Mouse (Mus musculus): ENCODE measurements at regions not wholly inside any gene's neighbourhood (a gene's known extent, or its start where the extent isn't known, plus 50 kb on each side); places are given as distances from the start of the nearest gene placed in this dataset.

DNA sequence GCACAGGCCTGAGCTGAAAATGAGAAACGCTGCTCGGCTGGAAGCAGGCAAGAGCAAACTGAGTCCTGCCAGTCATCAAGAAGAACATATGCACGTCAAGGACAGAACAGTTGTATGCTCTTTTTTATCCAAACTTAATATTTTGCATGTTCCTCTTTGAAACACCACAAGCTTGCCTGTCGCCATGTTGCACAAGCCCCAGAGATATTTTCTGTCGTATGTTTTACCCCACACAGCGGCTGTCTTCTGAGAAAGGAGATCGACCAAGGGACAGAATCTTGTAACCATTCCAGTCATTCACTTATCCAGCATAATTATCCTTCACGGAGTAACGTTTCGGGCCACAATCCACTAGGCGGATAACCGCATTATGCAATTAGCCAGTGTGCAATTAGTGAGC, 165.7 kb downstream of the Bcl11b start:
- ATAC-seq: no peak

- no peak for ATAC-seq
These were observed 158.8 kb downstream of the Bcl11b start for GRCm38 (mm10) chr12:107844631-107845030.

DNA sequence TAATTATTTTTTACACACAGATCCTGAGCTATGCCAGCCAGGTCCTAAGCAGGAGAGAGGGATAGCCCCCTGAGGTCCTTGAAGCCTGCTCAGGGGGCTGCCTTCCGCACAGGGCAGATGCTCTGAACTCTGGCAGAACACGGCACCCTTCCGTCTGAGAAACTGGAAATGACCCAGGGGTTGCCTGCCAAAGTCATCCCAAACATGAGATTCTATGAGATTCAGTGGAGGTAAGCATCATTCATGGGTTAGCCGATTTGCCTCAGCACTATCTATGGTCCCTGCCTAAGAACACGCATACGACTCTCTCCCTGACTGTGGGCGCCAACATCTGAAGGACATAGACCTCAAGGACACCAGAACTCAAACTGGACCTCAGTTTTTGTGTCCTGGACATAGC, 152.8 kb downstream of the Bcl11b start:
- ATAC-seq: no peak

- ATAC-seq: no peak
These were observed 150.5 kb downstream of the Bcl11b start for GRCm38 (mm10) chr12:107852921-107853320.

DNA sequence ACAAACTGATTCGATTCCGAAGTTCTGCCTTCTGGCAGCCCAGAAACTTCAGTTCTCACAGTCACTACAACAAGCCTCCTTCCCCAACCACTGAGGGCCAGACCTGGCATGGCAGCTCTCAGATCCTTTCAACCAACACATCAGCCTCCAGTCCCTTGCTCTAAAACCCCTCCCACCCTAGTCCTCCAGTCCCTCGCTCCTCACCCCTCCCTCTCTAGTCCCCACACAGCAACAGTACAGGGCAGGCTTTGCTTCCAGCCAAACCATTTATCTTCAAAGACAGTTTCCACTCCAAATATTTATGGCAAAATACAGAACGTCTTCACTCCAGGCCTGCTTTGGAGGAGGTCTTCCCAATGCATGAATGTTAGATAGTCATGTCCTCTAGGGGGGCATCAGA, 147.9 kb downstream of the Bcl11b start:
- no peak for ATAC-seq

DNA sequence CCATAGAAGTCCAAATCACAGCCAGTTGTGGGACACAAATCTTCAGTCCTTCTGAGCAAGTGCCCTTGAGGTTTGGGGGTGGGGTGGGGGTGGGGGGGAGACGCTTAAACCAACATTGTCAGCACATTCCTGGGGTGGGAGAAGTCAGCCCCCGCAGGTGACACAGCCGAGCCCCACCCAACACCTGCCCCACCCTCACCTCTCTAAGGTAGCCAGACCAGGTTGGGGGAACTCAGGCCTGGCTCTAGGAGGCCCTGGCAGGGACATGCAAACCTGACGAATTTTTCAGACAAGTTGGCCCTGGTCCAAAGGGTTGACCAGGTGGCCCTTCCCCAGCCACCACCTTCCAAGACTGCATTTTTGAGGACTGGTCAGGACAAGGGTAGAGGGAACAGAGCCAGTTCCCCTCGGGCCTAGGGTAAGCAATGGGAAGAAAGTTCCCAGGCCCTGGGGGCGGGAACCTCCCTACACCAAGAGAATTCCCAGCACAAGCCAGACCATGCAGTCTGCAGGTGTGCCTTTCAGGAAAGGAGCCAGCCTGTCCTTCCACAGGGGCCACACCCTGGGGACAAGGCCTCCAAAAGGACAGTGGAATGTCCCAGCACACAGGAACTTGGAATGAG, 146.9 kb downstream of the Bcl11b start:
- ATAC-seq: no peak

GRCm38 (mm10) chr12:107858536-107859280, 144.7 kb downstream of the Bcl11b start:
- ATAC-seq: no peak

DNA sequence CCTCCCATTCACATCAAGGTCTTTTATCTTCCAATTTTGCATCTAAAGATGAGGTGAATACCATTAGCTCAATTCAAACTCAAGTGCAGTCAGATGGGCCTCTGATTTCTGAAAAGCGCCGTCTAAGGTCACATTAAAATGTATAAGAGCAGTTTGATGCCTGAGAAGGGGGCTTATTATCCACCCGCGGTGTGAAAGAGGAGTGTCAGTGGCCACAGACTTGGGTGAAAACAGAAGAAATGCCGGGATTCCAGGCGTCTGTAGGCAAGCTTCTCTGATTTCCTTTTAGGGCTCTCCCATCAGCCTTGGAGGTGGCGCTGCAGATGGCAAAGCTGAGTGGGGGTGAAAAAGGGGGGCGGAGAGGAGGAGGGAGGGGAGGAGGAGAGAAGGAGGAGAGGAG, 143.7 kb downstream of the Bcl11b start:
- no peak for ATAC-seq

DNA sequence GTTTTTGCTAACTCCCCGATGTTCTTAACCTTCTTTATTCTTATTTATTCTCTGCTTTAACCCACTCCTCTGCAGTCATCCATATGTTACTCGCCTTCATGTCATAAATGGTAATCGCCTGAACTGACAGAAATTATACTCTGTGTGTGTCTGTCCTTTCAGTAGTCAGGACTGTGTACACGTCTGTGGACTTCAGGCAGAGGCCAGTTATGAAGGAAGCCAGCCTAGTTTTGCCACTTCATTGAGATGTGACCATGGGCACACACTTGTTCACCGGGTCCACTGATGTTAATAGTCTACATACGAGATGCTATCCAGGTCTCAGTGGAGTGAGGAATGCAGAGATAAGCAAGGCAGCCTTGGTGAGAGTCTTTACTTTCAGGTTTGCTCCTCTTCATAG, 143.0 kb downstream of the Bcl11b start:
- ATAC-seq: no peak
